Mouse (Mus musculus) gastrocnemius, adult 8-10 months (tissue): ENCODE results near the gene H2al3. TPM values are rescaled to one million over a fixed set of nuclear protein-coding genes. Genes with fewer than 3 reads are reported as not detected.

Experiments
- DNase-seq, 2 experiments: peaks; one replicate each; pipeline ENCODE4 v3.0.0; 2022; ENCODE audit warnings: low spot score in 2 of 2
- total RNA-seq, 4 experiments: library from RNA; stranded (reverse); gene quantifications; 2 replicates each; pipeline ENCODE4 v1.2.4; 2022

H2al3 gene
- total RNA-seq, result not detected

DNA sequence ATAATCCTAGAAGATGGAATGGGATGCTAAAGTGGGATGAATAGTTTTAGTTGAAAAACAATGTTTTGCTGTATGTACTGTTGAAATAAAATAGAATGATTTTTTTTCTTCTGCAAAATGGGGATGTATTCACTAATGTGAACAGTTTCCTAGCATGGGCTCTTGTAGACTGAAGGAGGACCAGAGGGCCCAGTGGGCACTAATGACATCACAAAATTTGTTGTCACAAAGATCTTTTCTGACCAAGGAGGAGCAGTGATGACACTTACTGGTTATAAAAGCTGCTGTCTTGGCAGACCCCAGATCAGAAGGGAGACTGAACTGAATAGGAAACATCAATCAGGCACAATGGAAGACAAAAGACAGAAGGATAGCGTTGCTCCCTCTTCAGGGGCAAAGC is at the start of gene H2al3:
Gene H2al3 (plus strand): TSS at position 301 of the 400 bp plus-strand sequence.
- DNase-seq, result no peak

DNA sequence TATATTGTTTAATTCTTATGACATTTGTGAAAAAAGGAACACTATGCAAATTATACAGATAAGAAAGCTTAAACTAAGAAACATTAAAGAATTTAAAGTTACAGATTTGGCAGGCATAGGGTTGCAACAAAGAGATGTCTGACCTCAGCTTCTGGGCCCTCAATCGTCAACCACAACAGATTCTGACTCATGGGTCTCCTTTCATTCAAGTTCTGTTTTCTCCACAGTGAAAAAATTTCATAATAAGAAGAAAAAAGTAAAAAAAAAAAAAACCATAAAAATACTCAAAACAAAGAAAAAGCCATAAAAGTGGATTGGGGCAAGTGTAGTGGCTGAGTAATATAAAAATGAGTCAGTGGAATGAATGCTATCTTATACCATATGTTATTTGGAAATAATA is 39.4 kb upstream of the H2al3 start:
- DNase-seq, result no peak

DNA sequence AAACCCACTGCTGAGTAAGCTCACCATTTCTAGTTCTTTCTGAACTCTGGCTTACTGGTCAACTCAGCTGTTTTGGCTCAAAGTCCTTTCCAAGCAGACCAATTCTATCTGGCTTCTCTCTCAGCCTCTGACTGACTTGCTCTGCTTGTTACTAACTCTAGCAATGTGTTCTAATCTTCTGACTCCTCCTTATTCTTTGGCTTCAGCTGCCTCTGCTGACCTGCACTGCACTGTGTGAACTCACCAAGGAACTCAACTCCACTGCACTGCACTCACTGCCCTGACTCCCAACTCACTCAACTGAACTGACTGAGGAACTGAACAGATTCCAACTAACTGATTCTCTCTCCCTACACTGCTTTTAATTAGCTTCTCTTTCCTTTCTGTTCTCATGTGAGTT is 37.0 kb upstream of the H2al3 start:
- DNase-seq, result no peak

DNA sequence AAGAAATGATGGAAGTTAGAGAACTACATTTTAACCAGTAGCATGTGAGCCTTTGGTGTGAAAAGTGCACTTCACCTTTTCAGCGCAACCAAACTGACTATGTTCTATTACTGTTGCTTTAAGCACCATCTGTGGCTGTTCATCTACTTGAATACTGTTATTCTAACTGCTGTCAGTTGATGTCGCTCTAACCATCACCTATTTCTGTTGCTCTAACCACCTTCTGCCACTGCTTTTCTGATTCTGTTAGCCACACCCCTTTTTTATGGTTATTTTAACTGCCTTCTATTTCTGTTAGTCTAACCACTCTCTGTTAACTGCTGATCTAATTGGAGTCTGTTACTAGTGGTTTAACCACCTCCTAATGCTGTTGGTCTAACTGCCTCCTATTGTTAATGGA is 14.7 kb upstream of the H2al3 start:
- DNase-seq, result no peak

DNA sequence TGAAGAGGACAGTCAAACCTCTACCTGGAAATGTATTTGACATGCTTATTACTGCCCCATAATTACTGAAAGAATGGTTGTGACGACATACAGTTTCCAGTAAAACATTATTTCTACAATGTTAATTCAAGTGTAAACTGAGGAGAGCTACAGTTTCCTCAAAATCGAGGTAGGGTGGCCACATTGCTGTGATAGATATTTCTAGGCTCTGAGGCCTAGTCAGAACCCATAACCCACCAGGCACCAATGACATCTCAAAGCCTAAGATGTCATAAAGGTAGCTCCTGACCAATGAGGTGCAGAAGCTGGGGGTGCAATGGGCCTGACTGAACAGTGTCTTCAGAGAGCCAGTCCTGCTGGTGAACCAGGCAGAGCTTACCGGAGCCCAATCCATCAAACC is 2.9 kb upstream of the H2al3 start, which contains the start of gene Hypm:
Gene Hypm (plus strand): TSS at position 301 of the 400 bp plus-strand sequence.
- no peak for DNase-seq

DNA sequence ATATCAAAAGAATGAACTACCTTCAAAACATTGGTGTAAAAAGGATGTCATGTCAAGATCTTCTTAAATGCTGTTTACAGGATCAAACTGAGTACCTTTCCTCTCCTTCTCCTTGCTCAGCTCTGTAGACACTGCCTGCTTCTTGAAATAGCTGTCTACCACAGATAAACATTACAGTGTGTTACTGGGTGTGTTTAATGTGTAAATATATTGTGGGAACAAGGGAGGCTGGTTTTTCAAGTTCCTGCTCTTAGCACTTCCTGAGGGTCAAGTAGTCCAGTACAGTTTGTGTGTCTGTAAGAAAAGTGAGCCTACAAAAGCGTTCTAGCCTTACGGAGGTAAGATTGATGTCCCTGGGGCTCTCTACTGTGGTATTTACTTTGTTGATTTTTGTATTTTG is 12.4 kb downstream of the H2al3 start:
- DNase-seq, result no peak

DNA sequence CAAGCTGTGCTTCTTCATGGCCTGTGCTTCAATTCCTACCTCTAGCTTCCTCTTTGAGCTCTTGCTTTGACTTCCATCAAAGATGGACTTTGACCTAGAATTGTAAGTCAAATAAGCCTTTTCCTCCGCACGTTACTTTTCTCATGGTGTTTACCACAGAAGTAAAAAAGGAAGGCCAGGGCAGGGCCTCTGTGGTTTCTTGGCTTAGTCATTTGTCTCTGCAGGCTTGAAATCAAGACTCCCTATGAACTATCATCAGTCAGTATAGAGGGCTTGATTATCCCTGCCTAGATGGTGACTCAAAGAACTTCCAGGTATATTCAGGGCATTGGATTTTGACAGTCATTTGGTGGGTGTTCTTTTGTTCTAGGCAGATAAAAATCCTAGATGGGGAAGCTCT is 26.0 kb downstream of the H2al3 start:
- no peak for DNase-seq

DNA sequence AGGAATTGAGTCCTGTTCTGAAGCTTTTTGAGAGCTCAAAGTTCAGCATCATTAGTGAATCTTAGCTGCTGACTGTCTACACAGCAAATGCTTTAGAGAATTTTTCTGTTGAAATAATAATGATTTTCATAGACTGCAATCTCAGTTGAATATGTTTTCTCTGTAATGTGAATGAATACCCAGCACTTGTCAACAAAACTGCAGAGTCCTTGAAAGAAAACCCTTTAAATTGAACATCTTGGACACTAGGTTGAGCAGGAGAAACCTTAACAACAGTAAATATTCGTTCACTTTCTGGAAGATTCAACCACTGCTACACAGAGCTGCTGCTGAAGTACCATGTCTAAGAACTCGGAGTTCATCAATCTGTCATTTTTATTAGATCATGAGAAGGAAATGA is 35.8 kb downstream of the H2al3 start, which contains the start of gene Sytl5:
Gene Sytl5 (plus strand): TSS at position 301 of the 400 bp plus-strand sequence.
- DNase-seq, result no peak

Other genes with a start within 250 kb of the H2al3 start
- gene Dynlt3, start 186.7 kb upstream of the H2al3 start, total RNA-seq, result 10 to 100 TPM; 42.1 to 67.4 (median 54.6) TPM
- not detected for gene Hypm, start 2.8 kb upstream of the H2al3 start, total RNA-seq
- gene Sytl5, start 35.9 kb downstream of the H2al3 start, total RNA-seq, result under 1 TPM in 1 of 4 experiments, not detected in 3; 0.35 TPM